Mouse (Mus musculus) hindbrain, embryonic 15.5 days (tissue): ENCODE data around the gene Trh. TPM values are rescaled to one million over a fixed set of nuclear protein-coding genes. Genes with fewer than 3 reads are reported as not detected.

ENCODE experiments used
- ATAC-seq: fragments of 200-750 bp; cut with Nextera tagmentation; 2 replicates; pipeline ENCODE4 v1.8.0; 2017; ENCODE audit warnings: low read depth, moderate number of reproducible peaks, moderate TSS enrichment; ENCODE audit not compliant: low FRiP score
- H3K27ac ChIP-seq: fragments of 300-500 bp; sonication (generic); replicated peaks from 2 replicates; pipeline ENCODE4 v1.5.1; 2015; ENCODE audit warnings: mild to moderate bottlenecking, inconsistent platforms
- H3K27me3 ChIP-seq: fragments of 300-500 bp; sonication (generic); 2 replicates; pipeline ENCODE4 v1.6.1; 2015; ENCODE audit warnings: control low read depth, inconsistent platforms
- H3K36me3 ChIP-seq: fragments of 300-500 bp; sonication (generic); 2 replicates; pipeline ENCODE4 v1.6.1; 2015; ENCODE audit warnings: control low read depth, inconsistent platforms
- H3K4me1 ChIP-seq: fragments of 300-500 bp; sonication (generic); replicated peaks from 2 replicates; pipeline ENCODE4 v1.6.1; 2015; ENCODE audit warnings: control low read depth, inconsistent platforms
- H3K4me2 ChIP-seq: fragments of 300-500 bp; sonication (generic); 2 replicates; pipeline ENCODE4 v1.6.1; 2015; ENCODE audit warnings: moderate library complexity, mild to moderate bottlenecking, inconsistent platforms
- H3K4me3 ChIP-seq: fragments of 300-500 bp; sonication (generic); 2 replicates; pipeline ENCODE4 v1.5.1; 2015; ENCODE audit warnings: mild to moderate bottlenecking, inconsistent platforms
- H3K9ac ChIP-seq: fragments of 300-500 bp; sonication (generic); 2 replicates; pipeline ENCODE4 v1.6.1; 2015; ENCODE audit warnings: inconsistent platforms
- H3K9me3 ChIP-seq: fragments of 300-500 bp; sonication (generic); 2 replicates; pipeline ENCODE4 v1.6.1; 2016; ENCODE audit warnings: control low read depth, inconsistent platforms
- whole genome bisulfite sequencing: fragments of 180-500 bp; shearing (Covaris S2); methylation state at CpG from one replicate; pipeline ENCODE4 v1.1.7; 2015; 5-methylcytosine and 5-hydroxymethylcytosine counted together
- polyA plus RNA-seq: library from polyadenylated mRNA; unstranded; fragments of >200 nt; fragmentation: Nextera tagmentation; extraction: Ambion mirVana; gene quantifications from 2 replicates; pipeline ENCODE4 v1.2.1, GENCODE M21; 2015

The Trh gene
- 2.0 and 2.9 TPM in 2 replicates for polyA plus RNA-seq

GRCm38 (mm10) chr6:92244591-92244990 lies at the start of gene Trh:
Gene Trh, minus strand, starts transcription at chr6:92244650.
- Histone ChIP-seq H3K36me3 (no peaks in the 10 kb centered on the region), H3K9ac (peak within 1 kb of the TSS; percentile 43), H3K9me3 (no peaks in the 10 kb centered on the region), H3K4me1 (peaks cover 9% of the 10 kb centered on the region), H3K27me3 (peaks cover 28% of the 10 kb centered on the region), H3K27ac (no peak within 1 kb of the TSS), H3K4me3 (peak within 1 kb of the TSS; percentile 39), H3K4me2 (peak within 1 kb of the TSS; percentile 84)
- ATAC-seq = no peak
- WGBS = 2% methylated on average over 31 of the region's 31 CpGs

- 0 out of 2 replicates have a peak, but pooled peaks cover 2% of the 10 kb centered on the region for H3K4me1 ChIP-seq
- 83% methylated on average over 3 of the region's 3 CpGs for WGBS
- H3K36me3 ChIP-seq = no peaks in the 10 kb centered on the region
- H3K4me2 ChIP-seq = no peak overlapping the region
- no peaks in the 10 kb centered on the region for H3K9me3 ChIP-seq
- no peak overlapping the region for H3K27ac ChIP-seq
- no peaks in the 10 kb centered on the region for H3K27me3 ChIP-seq
- no peak overlapping the region for H3K9ac ChIP-seq
- no peak for ATAC-seq
- no peak overlapping the region for H3K4me3 ChIP-seq
These were observed 46.4 kb upstream of the Trh start for GRCm38 (mm10) chr6:92290826-92291225.

- ATAC-seq = no peak
- H3K4me3 ChIP-seq = no peak overlapping the region
- no peak overlapping the region for H3K27ac ChIP-seq
These were observed 42.4 kb upstream of the Trh start for GRCm38 (mm10) chr6:92286889-92287288.

GRCm38 (mm10) chr6:92286258-92286888 lies 41.9 kb upstream of the Trh start:
- ATAC-seq = peak; percentile 79
- Histone ChIP-seq H3K4me3 (no peak overlapping the region), H3K27me3 (no peaks in the 10 kb centered on the region), H3K9ac (no peak overlapping the region), H3K4me1 (0 out of 2 replicates have a peak, but pooled peaks cover 2% of the 10 kb centered on the region), H3K4me2 (no peak overlapping the region), H3K36me3 (no peaks in the 10 kb centered on the region), H3K9me3 (no peaks in the 10 kb centered on the region), H3K27ac (no peak overlapping the region)
- WGBS = 37% methylated on average over 4 of the region's 4 CpGs

More at GRCm38 (mm10) chr6:92286889-92287288, 42.4 kb upstream of the Trh start:
- Histone ChIP-seq H3K27me3 (no peaks in the 10 kb centered on the region), H3K9me3 (no peaks in the 10 kb centered on the region), H3K4me1 (0 out of 2 replicates have a peak, but pooled peaks cover 2% of the 10 kb centered on the region), H3K9ac (no peak overlapping the region), H3K4me2 (no peak overlapping the region), H3K36me3 (no peaks in the 10 kb centered on the region)
- 52% methylated on average over 4 of the region's 4 CpGs for WGBS

- 80% methylated on average over 4 of the region's 4 CpGs for WGBS
These were observed 41.1 kb upstream of the Trh start for GRCm38 (mm10) chr6:92285559-92285958.

GRCm38 (mm10) chr6:92277179-92277578 lies 32.7 kb upstream of the Trh start:
- H3K9ac ChIP-seq = no peak overlapping the region
- no peak overlapping the region for H3K4me3 ChIP-seq
- no peaks in the 10 kb centered on the region for H3K36me3 ChIP-seq
- no peaks in the 10 kb centered on the region for H3K27me3 ChIP-seq
- ATAC-seq = no peak
- H3K4me1 ChIP-seq = no peaks in the 10 kb centered on the region
- no peak overlapping the region for H3K27ac ChIP-seq
- no peaks in the 10 kb centered on the region for H3K9me3 ChIP-seq
- WGBS = 78% methylated on average over 1 of the region's 1 CpGs
- no peak overlapping the region for H3K4me2 ChIP-seq

More at GRCm38 (mm10) chr6:92285559-92285958, 41.1 kb upstream of the Trh start:
- Histone ChIP-seq H3K4me1 (0 out of 2 replicates have a peak, but pooled peaks cover 2% of the 10 kb centered on the region), H3K36me3 (no peaks in the 10 kb centered on the region), H3K9me3 (no peaks in the 10 kb centered on the region), H3K4me2 (no peak overlapping the region), H3K9ac (no peak overlapping the region), H3K4me3 (no peak overlapping the region), H3K27me3 (no peaks in the 10 kb centered on the region), H3K27ac (no peak overlapping the region)
- ATAC-seq = no peak

GRCm38 (mm10) chr6:92273652-92274322 lies 29.3 kb upstream of the Trh start:
- H3K9ac ChIP-seq = no peak overlapping the region
- H3K4me2 ChIP-seq = no peak overlapping the region
- H3K36me3 ChIP-seq = no peaks in the 10 kb centered on the region
- H3K27ac ChIP-seq = no peak overlapping the region
- no peaks in the 10 kb centered on the region for H3K4me1 ChIP-seq
- WGBS = 83% methylated on average over 6 of the region's 6 CpGs
- ATAC-seq = no peak
- no peaks in the 10 kb centered on the region for H3K27me3 ChIP-seq
- H3K4me3 ChIP-seq = no peak overlapping the region
- H3K9me3 ChIP-seq = no peaks in the 10 kb centered on the region

GRCm38 (mm10) chr6:92272601-92273000 lies 28.2 kb upstream of the Trh start:
- 37% methylated on average over 3 of the region's 3 CpGs for whole genome bisulfite sequencing
- Histone ChIP-seq H3K27ac (no peak overlapping the region), H3K4me1 (no peaks in the 10 kb centered on the region), H3K4me2 (no peak overlapping the region), H3K36me3 (no peaks in the 10 kb centered on the region), H3K4me3 (no peak overlapping the region), H3K9ac (no peak overlapping the region), H3K9me3 (no peaks in the 10 kb centered on the region), H3K27me3 (no peaks in the 10 kb centered on the region)
- no peak for ATAC-seq

- Histone ChIP-seq H3K4me3 (no peak overlapping the region), H3K27me3 (no peaks in the 10 kb centered on the region), H3K4me1 (no peaks in the 10 kb centered on the region), H3K9ac (no peak overlapping the region), H3K36me3 (no peaks in the 10 kb centered on the region), H3K4me2 (no peak overlapping the region), H3K27ac (no peak overlapping the region), H3K9me3 (no peaks in the 10 kb centered on the region)
- WGBS = 11% methylated on average over 4 of the region's 4 CpGs
- peak; percentile 72; the same call in 1 of the 2 replicates for ATAC-seq
These were observed 24.6 kb upstream of the Trh start for GRCm38 (mm10) chr6:92269019-92269418.

- no peak overlapping the region for H3K4me2 ChIP-seq
- H3K27me3 ChIP-seq = no peaks in the 10 kb centered on the region
- H3K36me3 ChIP-seq = no peaks in the 10 kb centered on the region
- no peak overlapping the region for H3K9ac ChIP-seq
- H3K9me3 ChIP-seq = no peaks in the 10 kb centered on the region
- no peaks in the 10 kb centered on the region for H3K4me1 ChIP-seq
- no peak for ATAC-seq
- no peak overlapping the region for H3K4me3 ChIP-seq
- WGBS = 74% methylated on average over 1 of the region's 1 CpGs
- no peak overlapping the region for H3K27ac ChIP-seq
These were observed 23.6 kb upstream of the Trh start for GRCm38 (mm10) chr6:92268001-92268400.

- WGBS = 61% methylated on average over 4 of the region's 4 CpGs
- Histone ChIP-seq H3K36me3 (no peaks in the 10 kb centered on the region), H3K27me3 (no peaks in the 10 kb centered on the region), H3K9ac (no peak overlapping the region), H3K4me3 (no peak overlapping the region), H3K27ac (no peak overlapping the region), H3K9me3 (no peaks in the 10 kb centered on the region), H3K4me2 (no peak overlapping the region), H3K4me1 (no peaks in the 10 kb centered on the region)
- ATAC-seq = no peak
These were observed 16.9 kb upstream of the Trh start for GRCm38 (mm10) chr6:92261162-92261843.

- no peak overlapping the region for H3K4me2 ChIP-seq
- no peaks in the 10 kb centered on the region for H3K27me3 ChIP-seq
- ATAC-seq = no peak
- H3K36me3 ChIP-seq = no peaks in the 10 kb centered on the region
- no peak overlapping the region for H3K9ac ChIP-seq
- H3K27ac ChIP-seq = no peak overlapping the region
- no peak overlapping the region for H3K4me3 ChIP-seq
- H3K9me3 ChIP-seq = no peaks in the 10 kb centered on the region
- H3K4me1 ChIP-seq = no peaks in the 10 kb centered on the region
These were observed 10.9 kb upstream of the Trh start for GRCm38 (mm10) chr6:92255346-92255745.
